Mouse (Mus musculus): ENCODE results near the gene Pla2g2f. TPM values are rescaled to one million over a fixed set of nuclear protein-coding genes. Genes with fewer than 3 reads are reported as not detected.

The Pla2g2f gene
- polyA plus RNA-seq, 1 experiment from 2014 or later, result 1.5 TPM

DNA sequence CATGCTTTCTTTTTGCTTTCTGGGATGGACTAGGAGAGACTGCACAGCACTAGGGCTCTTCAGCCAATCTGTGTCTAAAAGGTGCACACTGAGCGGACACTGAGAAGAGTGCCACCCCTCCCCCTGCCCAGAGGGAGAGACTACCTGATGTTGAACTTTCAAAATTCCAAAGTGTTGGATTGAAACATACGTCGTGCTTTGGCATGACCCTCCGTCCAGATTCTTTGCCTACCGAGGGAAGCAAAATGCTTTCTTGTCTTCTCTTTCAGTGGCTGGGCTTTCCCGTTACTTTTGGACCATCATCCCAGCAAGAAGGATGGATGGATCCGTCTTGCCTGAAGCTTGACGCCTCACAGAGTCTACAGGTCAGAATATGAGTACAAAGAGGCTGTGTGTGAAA, 56.3 kb downstream of the Pla2g2f start:
- H3K4me2 ChIP-seq, result no peak overlapping the region

More for the DNA sequence above, 56.3 kb downstream of the Pla2g2f start:
- H3K4me1 ChIP-seq, result no peaks in the 10 kb centered on the region
- no peak overlapping the region for H3K27ac ChIP-seq
- no peaks in the 10 kb centered on the region for H3K36me3 ChIP-seq
- ATAC-seq (ENCODE audit: insufficient number of reproducible peaks, insufficient read depth, low FRiP score, low TSS enrichment, low read depth), result no peak
- H3K27me3 ChIP-seq, result peaks cover 30% of the 10 kb centered on the region
- H3K9me3 ChIP-seq, result no peaks in the 10 kb centered on the region
- H3K9ac ChIP-seq, result no peak overlapping the region
- H3K4me3 ChIP-seq, result no peak overlapping the region
- WGBS, result 66% methylated on average over 8 of the region's 8 CpGs

Other genes with a start within 250 kb of the Pla2g2f start
- gene Vwa5b1, start 121.7 kb downstream of the Pla2g2f start, polyA plus RNA-seq (2015; fragmentation: Nextera tagmentation; extraction: Ambion mirVana), result 0.03 TPM in 1 of 2 replicates, not detected in the other
- gene Pla2g2c, start 32.8 kb downstream of the Pla2g2f start, polyA plus RNA-seq (2015; fragmentation: Nextera tagmentation; extraction: Ambion mirVana), result 0.21 and 0.69 TPM in 2 replicates
- 0.58 and 0.65 TPM in 2 replicates for gene Ubxn10, start 20.5 kb downstream of the Pla2g2f start, polyA plus RNA-seq (2015; fragmentation: Nextera tagmentation; extraction: Ambion mirVana)
- 0.19 and 0.22 TPM in 2 replicates for gene Pla2g2d, start 18.1 kb upstream of the Pla2g2f start, polyA plus RNA-seq (2015; fragmentation: Nextera tagmentation; extraction: Ambion mirVana)
- 0.53 and 0.65 TPM in 2 replicates for gene Pla2g5, start 105.9 kb upstream of the Pla2g2f start, polyA plus RNA-seq (2015; fragmentation: Nextera tagmentation; extraction: Ambion mirVana)
- gene Gm13030, start 116.3 kb upstream of the Pla2g2f start, polyA plus RNA-seq (2015; fragmentation: Nextera tagmentation; extraction: Ambion mirVana), result not detected in 2 replicates
- gene Pla2g2e, start 120.3 kb upstream of the Pla2g2f start, polyA plus RNA-seq (2015; fragmentation: Nextera tagmentation; extraction: Ambion mirVana), result not detected in 2 replicates
- gene Otud3, start 156.3 kb upstream of the Pla2g2f start, polyA plus RNA-seq (2015; fragmentation: Nextera tagmentation; extraction: Ambion mirVana), result 2.7 and 2.8 TPM in 2 replicates
- gene Rnf186, start 209.5 kb upstream of the Pla2g2f start, polyA plus RNA-seq (2015; fragmentation: Nextera tagmentation; extraction: Ambion mirVana), result not detected in 2 replicates
- gene Tmco4, start 215.3 kb upstream of the Pla2g2f start, polyA plus RNA-seq (2015; fragmentation: Nextera tagmentation; extraction: Ambion mirVana), result 3.3 and 3.4 TPM in 2 replicates